Mouse (Mus musculus) embryonic fibroblast, embryonic 13.5 days (primary cell): ENCODE results near the gene Lmod2.

ENCODE experiments used
- CTCF ChIP-seq: IDR thresholded peaks from 2 replicates; pipeline ENCODE4 v1.5.1; 2011; ENCODE audit warnings: mild to moderate bottlenecking, control low read depth, low read length, moderate library complexity, borderline replicate concordance; ENCODE audit not compliant: insufficient read depth
- POLR2A ChIP-seq: IDR thresholded peaks from 2 replicates; pipeline ENCODE4 v1.6.1; 2011; ENCODE audit warnings: low read depth, mild to moderate bottlenecking, control low read depth, low read length, moderate library complexity

GRCm38 (mm10) chr6:24608129-24608528 lies 10.6 kb downstream of the Lmod2 start:
- TF ChIP-seq CTCF = no peak
- TF ChIP-seq POLR2A = no peak
